Mouse (Mus musculus) olfactory bulb, adult 2 months (tissue): ENCODE data around the gene Mlx. TPM values are rescaled to one million over a fixed set of nuclear protein-coding genes. Genes with fewer than 3 reads are reported as not detected.
A peak's percentile ranks its signal among the peaks of the same experiment; 100 is the strongest.

ENCODE experiments used
- H3K27ac ChIP-seq: fragments of 200-500 bp; 2 replicates; pipeline ENCODE4 v1.5.1; 2012; ENCODE audit warnings: low read depth, low read length; ENCODE audit not compliant: insufficient read depth
- H3K4me1 ChIP-seq: fragments of 200-500 bp; 2 replicates; pipeline ENCODE4 v1.6.1; 2012; ENCODE audit warnings: low read length; ENCODE audit not compliant: control insufficient read depth, insufficient read depth
- H3K4me3 ChIP-seq: fragments of 200-500 bp; 2 replicates; pipeline ENCODE4 v1.5.1; 2012; ENCODE audit warnings: mild to moderate bottlenecking, low read depth, low read length, moderate library complexity; ENCODE audit not compliant: insufficient read depth
- CTCF ChIP-seq: fragments of 200-500 bp; IDR thresholded peaks from 2 replicates; pipeline ENCODE4 v1.5.1; 2012; ENCODE audit warnings: low read depth, mild to moderate bottlenecking, low read length, moderate library complexity; ENCODE audit not compliant: insufficient read depth
- POLR2A ChIP-seq: fragments of 200-500 bp; IDR thresholded peaks from 2 replicates; pipeline ENCODE4 v1.6.1; 2012; ENCODE audit warnings: mild to moderate bottlenecking, low read depth, low read length, moderate library complexity; ENCODE audit not compliant: insufficient read depth
- WGBS: fragments of 180-500 bp; shearing (Covaris S2); methylation state at CpG from one replicate; pipeline ENCODE4 v1.1.7; 2018; 5-methylcytosine and 5-hydroxymethylcytosine counted together
- polyA plus RNA-seq: library from polyadenylated mRNA; stranded (reverse); fragments of >200 nt; gene quantifications from 2 replicates; pipeline ENCODE4 v1.2.4, GENCODE M21; 2012; ENCODE audit warnings: low replicate concordance; ENCODE audit not compliant: missing spikeins, insufficient read depth, insufficient read length

The Mlx gene
- not detected in 2 replicates for polyA plus RNA-seq

DNA sequence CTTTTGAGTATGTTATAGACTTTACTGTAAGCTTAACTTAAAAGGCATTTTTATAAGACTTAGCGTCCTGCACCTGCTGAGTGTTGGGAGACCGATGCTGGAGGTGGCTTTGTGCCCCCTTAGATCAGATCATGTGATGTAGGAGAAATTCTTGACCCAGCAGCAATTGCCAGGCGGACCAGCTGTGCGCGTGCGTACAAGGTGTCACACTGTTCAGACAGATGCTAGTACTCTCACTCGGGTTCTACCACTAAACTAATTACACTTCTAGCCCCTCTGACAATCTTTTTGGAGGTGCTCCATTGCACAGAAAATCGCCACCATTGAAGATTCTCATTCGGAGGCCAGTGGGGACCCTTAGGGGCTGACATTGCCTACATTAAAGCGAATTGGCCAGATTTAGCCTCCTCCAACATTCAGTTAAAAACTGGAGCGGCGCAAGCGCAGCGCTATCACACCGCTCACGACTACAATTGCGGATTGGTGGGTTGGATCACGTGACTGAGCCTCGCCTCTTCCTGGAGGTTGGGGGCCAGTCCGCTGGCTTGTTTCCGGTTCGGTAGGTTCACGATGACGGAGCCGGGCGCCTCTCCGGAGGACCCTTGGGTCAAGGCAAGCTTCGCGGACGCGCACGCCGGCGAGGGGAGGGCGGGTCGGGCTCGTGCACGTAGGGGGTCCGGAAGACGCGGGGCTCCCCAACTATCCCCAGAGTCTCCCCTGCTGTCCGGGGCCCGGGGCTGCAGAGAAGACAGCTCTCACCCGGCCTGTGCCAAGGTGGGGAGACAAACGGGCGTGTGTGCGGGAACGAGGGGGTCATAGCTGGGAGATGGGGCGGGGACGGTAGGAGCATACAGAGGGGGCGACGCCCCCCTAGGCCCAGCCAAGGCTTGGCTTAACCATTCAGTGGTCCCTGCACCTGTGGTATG is at the start of gene Mlx:
Gene Mlx, plus strand, starts transcription at position 522 of the 926 bp plus-strand sequence.
- H3K4me3 ChIP-seq = peak within 1 kb of the TSS; percentile 69
- TF ChIP-seq POLR2A (peak; percentile 48; the same call in 1 of the 2 replicates), CTCF (no peak)
- peak within 1 kb of the TSS; percentile 67 for H3K27ac ChIP-seq
- peaks cover 16% of the 10 kb centered on the region for H3K4me1 ChIP-seq
- whole genome bisulfite sequencing = 1% methylated on average over 52 of the region's 52 CpGs

DNA sequence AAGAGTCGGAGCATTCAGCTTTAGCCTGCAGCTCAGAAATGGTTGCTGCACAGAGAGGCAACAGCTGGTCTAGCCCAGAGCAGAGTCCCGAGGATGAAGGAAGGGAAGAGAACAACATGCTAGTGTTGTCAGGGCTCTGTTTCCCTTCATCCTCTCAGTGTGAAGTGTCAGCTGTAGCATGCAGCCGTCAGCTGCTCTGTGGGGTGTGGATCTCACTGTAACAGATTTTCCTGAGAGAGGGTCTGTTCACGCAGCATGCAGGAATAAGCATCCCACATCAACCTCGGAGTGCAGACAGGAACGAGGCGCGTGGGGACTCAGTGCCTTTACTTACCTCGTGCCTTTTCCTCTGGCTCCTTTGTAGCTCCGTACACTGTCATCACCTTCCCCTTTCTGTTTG is 49.3 kb upstream of the Mlx start:
- H3K4me3 ChIP-seq = no peak overlapping the region
- TF ChIP-seq CTCF = no peak
- TF ChIP-seq POLR2A = no peak
- no peak overlapping the region for H3K27ac ChIP-seq
- 83% methylated on average over 10 of the region's 10 CpGs for WGBS
- no peaks in the 10 kb centered on the region; the same call in 1 of the 2 replicates for H3K4me1 ChIP-seq

DNA sequence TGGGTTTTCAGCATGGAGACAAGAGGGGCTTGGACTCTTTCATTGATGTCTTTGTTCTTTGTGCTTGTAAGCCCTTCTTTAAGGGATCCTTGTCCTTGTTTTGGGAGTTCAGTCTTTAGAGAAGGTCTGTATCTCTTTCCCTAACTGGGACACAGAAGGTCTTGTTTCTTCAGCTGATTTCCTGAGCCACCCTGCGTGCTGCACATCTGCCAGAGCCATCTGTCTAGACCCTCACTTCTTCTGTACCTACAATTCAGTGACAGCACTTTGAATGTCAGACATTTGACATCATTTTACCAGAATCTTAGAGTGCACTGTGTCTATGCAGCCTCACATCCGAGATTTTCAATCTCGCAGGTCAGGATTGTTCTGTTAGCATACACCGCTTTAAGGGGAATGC is 41.3 kb upstream of the Mlx start:
- TF ChIP-seq CTCF (no peak), POLR2A (no peak)
- H3K4me1 ChIP-seq = peaks cover 15% of the 10 kb centered on the region
- 86% methylated on average over 4 of the region's 4 CpGs for WGBS
- H3K27ac ChIP-seq = no peak overlapping the region
- no peak overlapping the region for H3K4me3 ChIP-seq

DNA sequence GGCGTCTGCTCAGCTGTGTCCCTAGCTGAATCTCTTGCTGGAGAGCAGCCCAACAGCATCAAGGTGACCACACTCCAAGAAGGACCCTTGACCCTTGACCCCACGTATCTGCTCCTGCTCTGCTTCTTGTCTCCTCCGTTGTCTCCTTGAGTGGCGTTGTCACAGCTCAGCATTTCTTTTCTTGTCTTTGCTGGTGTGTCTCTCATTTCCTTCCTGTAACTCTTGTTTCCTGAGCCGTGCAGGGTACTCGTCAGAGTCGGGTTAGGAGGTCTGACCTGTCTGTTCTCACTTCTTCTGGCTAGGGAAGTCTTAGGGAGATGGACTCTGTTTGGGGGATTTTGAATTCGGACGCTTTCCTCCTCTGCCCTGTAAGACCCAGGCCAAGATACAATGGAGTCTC is 40.6 kb upstream of the Mlx start:
- Histone ChIP-seq H3K4me1 (peaks cover 20% of the 10 kb centered on the region), H3K4me3 (no peak overlapping the region), H3K27ac (no peak overlapping the region)
- TF ChIP-seq CTCF (no peak), POLR2A (no peak)
- 66% methylated on average over 9 of the region's 9 CpGs for WGBS

DNA sequence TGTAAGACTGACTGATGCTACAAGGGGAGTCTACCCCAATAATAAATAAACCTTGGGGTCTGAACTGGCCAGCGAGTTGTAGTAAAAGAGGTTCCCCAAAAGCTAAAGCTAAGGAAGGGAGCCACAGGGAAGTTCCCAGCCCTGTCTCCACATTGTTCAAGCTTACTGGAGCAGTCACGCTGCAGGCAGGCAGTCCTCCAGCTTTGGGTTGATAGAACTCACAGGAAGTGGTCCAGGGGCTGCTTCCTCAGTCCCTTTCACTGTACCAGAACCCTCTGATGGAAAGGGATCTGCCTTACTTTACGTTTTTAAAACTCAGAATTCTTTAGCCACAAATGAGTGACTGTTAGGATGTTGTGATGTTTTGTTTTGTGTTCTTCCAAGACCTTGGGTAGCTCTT is 39.6 kb upstream of the Mlx start:
- WGBS = 70% methylated on average over 3 of the region's 3 CpGs
- no peak for TF ChIP-seq POLR2A
- no peak for TF ChIP-seq CTCF
- no peak overlapping the region for H3K27ac ChIP-seq
- no peak overlapping the region for H3K4me3 ChIP-seq
- H3K4me1 ChIP-seq = peaks cover 20% of the 10 kb centered on the region

DNA sequence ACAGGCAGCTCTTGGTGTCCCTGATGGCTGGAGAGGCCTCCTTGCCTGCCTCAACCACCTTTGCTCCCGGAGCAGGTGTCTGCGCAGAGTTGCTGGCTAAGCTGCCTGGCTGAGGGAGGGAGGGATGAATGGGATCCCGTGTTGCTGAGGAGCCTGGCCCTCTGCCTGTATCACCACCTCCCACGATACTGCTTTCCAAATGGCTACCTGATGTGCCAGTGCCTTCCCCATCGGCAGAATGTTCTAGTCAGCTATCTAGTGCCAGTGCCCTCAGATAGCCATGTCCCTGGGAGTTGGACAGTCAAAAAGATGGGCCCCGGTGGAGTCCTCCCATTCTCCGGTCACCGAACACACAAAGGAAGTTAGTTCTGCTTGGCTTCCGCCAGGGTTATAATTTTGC is 36.7 kb upstream of the Mlx start:
- 36% methylated on average over 9 of the region's 9 CpGs for WGBS
- Histone ChIP-seq H3K4me1 (peaks cover 20% of the 10 kb centered on the region), H3K4me3 (no peak overlapping the region), H3K27ac (0 out of 2 replicates have a peak overlapping the region, but pooled peaks have one; percentile 37)
- TF ChIP-seq CTCF = no peak
- TF ChIP-seq POLR2A = no peak

DNA sequence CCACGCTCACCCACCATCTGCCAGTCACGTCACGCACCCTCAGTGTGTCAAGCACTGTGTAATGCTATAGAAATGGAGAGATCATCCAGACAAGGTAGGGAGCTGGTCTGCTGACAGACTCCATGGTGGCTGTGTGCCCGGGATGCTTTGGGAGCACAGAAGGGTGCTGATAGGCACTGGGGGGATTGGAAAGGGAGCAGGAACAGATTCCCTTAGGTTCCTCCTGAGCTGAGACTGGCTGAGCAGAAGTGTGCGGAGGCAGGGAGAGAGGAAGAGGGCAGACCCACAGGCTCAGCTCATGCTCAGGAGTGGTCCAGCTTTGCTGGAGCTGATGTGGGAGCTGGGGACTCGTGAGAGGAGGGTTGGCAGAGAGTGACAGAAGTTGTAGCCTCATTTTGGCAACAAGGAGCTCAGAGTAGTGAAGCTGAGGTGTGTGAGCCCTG is 36.0 kb upstream of the Mlx start:
- 67% methylated on average over 6 of the region's 6 CpGs for WGBS
- TF ChIP-seq POLR2A = no peak
- TF ChIP-seq CTCF = no peak
- H3K27ac ChIP-seq = no peak overlapping the region

DNA sequence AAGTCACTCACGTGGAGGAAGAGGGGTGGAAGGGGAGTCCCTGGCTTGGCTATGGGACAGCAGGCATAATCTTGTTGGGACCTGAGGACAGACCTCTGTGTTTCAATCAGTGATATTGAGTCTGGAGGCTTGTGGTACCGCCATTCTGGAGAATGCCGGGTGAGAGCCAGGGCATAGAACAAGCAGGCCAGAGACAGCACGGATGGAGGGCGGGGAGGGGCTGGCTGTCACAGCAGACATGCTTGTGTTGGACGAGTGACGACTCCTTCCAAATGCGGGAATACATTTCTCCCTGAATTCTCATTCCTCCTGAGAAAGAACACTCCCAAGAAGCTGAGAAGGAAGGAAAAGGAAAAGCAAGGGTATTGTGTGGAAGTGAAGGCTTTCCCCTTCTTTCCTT is 35.5 kb upstream of the Mlx start:
- H3K4me1 ChIP-seq = peaks cover 22% of the 10 kb centered on the region
- no peak for TF ChIP-seq POLR2A
- no peak for TF ChIP-seq CTCF
- H3K4me3 ChIP-seq = no peak overlapping the region
- no peak overlapping the region for H3K27ac ChIP-seq
- 75% methylated on average over 8 of the region's 8 CpGs for WGBS

More for the DNA sequence above, 36.0 kb upstream of the Mlx start:
- Histone ChIP-seq H3K4me3 (no peak overlapping the region), H3K4me1 (peaks cover 20% of the 10 kb centered on the region)

DNA sequence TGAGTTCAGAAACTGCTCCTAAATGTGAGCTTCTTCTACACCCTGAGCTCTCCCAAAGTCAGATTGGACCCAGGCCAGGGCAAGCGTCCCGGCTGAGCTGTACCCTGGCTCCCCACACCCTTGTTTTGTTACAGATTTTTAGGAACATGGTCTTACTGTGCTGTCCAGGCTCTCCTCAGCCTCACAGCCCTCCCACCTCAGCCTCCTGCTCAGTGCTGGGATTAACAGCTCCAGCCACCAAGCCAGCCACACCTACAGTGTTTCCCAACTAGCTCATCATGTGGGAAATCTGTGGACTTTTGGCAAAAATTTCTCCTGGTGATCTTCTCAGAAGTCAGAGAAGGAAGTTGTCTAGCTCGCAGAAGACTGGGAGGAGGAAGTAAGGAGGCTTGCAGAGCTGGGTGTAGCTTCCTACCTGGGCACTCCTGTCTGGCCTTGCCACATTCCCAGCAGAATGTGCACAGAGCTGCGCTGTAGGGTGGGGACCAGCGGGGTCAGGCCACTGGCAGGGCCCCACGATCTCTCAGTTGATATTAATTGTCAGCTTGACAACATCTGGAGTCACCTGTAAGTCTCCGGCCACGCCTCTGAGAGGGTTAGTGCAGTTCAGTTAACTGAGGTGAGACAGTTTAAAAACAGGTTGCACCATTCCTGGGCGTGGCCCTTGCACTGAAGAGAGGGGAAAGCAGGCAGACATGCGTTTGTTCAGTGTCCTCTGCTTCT is 34.2 kb upstream of the Mlx start:
- Histone ChIP-seq H3K4me1 (peaks cover 29% of the 10 kb centered on the region), H3K4me3 (no peak overlapping the region), H3K27ac (no peak overlapping the region)
- 83% methylated on average over 10 of the region's 10 CpGs for WGBS
- TF ChIP-seq POLR2A (no peak), CTCF (no peak)
